Mouse (Mus musculus) embryonic facial prominence, embryonic 10.5 days (tissue): ENCODE results near the gene Retreg1. TPM values are rescaled to one million over a fixed set of nuclear protein-coding genes. Genes with fewer than 3 reads are reported as not detected.

ENCODE experiments used
- DNase-seq: peaks from one replicate; pipeline ENCODE4 v3.0.0-alpha.2; 2017; ENCODE audit warnings: low spot score
- H3K27ac ChIP-seq: fragments of 300-500 bp; sonication (generic); replicated peaks from 2 replicates; pipeline ENCODE4 v1.5.1; 2016; ENCODE audit warnings: mild to moderate bottlenecking
- H3K27me3 ChIP-seq: fragments of 300-500 bp; sonication (generic); replicated peaks from 2 replicates; pipeline ENCODE4 v1.6.1; 2016; ENCODE audit warnings: low read depth, mild to moderate bottlenecking; ENCODE audit not compliant: poor library complexity, severe bottlenecking
- H3K36me3 ChIP-seq: fragments of 300-500 bp; sonication (generic); replicated peaks from 2 replicates; pipeline ENCODE4 v1.6.1; 2016; ENCODE audit warnings: mild to moderate bottlenecking, moderate library complexity
- H3K4me1 ChIP-seq: fragments of 300-500 bp; sonication (generic); 2 replicates; pipeline ENCODE4 v1.6.1; 2016
- H3K4me3 ChIP-seq: fragments of 300-500 bp; sonication (generic); 2 replicates; pipeline ENCODE4 v1.5.1; 2016; ENCODE audit warnings: mild to moderate bottlenecking, moderate library complexity
- H3K9me3 ChIP-seq: fragments of 300-500 bp; sonication (generic); 2 replicates; pipeline ENCODE4 v1.6.1; 2016; ENCODE audit warnings: mild to moderate bottlenecking
- WGBS: fragments of 180-500 bp; shearing (Covaris S2); methylation state at CpG from one replicate; pipeline ENCODE4 v1.1.7; 2016; 5-methylcytosine and 5-hydroxymethylcytosine counted together
- polyA plus RNA-seq: library from polyadenylated mRNA; unstranded; fragments of >200 nt; fragmentation: Nextera tagmentation; extraction: Ambion mirVana; gene quantifications from 2 replicates; pipeline ENCODE4 v1.2.1, GENCODE M21; 2016

Retreg1 gene
- polyA plus RNA-seq, 1 experiment from 2014 or later: 2.5 TPM

DNA sequence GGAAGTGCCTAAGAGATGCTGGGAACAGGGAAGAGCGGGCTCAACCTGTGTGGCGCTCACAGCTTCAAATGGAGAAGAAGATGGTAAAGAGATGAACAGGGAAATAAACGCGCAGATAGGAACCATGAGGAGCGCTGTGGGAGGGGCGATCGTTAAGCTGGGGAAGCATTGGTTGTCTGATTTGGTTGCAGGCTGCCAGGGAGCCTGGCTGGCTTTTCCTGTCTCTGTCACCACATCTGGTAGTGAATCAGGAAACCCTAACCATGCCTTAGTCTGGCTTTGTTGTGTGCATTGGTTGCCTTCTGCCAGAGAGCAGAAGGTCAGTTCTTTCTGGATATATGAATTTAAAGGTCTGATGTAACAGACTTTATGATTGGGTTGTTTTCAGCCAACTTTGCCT, 28.5 kb downstream of the Retreg1 start:
- H3K9me3 ChIP-seq: no peaks in the 10 kb centered on the region
- peaks cover 14% of the 10 kb centered on the region for H3K4me1 ChIP-seq
- WGBS: 92% methylated on average over 7 of the region's 7 CpGs
- no peaks in the 10 kb centered on the region for H3K27me3 ChIP-seq
- H3K36me3 ChIP-seq: no peaks in the 10 kb centered on the region
- H3K27ac ChIP-seq: no peak overlapping the region
- no peak for DNase-seq
- H3K4me3 ChIP-seq: no peak overlapping the region

DNA sequence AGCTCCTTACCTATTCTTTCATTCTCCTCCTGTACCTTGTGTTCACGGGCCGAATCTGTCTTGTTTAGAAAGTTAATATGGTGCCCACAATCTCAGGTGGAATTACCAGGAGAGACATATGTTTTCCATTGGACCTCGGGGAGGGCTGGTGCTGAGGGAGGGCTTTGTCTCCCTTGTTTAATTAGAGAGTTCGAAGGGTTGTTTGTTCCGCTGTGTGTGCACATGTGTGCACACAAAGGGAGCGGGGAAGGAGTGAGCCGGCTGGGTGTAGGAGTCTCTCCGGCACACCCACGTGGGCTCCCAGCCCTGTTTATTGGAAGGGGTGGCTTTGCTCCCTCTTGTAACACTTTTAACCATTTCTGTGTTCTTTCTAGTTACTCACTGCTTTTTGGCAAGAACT, 29.1 kb downstream of the Retreg1 start:
- H3K4me3 ChIP-seq: no peak overlapping the region
- DNase-seq: no peak
- no peaks in the 10 kb centered on the region for H3K27me3 ChIP-seq
- 57% methylated on average over 9 of the region's 9 CpGs for WGBS
- H3K27ac ChIP-seq: peak overlapping the region; percentile 35; the same call in 1 of the 2 replicates
- H3K9me3 ChIP-seq: no peaks in the 10 kb centered on the region
- peaks cover 21% of the 10 kb centered on the region for H3K4me1 ChIP-seq
- no peaks in the 10 kb centered on the region for H3K36me3 ChIP-seq

DNA sequence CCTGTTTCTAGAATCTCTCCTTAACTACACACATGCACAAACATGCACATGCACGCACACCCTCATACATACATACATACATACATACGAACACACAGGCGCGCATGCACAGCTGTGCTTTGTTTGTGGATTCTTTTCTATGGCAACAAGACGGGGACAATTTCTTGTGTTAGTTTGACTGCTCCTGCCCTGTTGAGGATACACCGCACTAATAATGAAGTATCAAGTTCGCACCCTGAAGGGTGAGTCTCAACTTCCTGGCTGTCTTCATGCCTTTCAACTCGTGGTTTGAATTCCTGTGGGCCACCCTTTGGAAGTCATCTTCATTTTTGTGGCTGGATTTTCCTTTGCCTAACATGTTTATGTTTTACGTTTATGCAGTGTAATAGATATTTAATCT, 29.7 kb downstream of the Retreg1 start:
- no peak overlapping the region for H3K27ac ChIP-seq
- peaks cover 26% of the 10 kb centered on the region for H3K4me1 ChIP-seq
- no peaks in the 10 kb centered on the region for H3K27me3 ChIP-seq
- no peaks in the 10 kb centered on the region for H3K9me3 ChIP-seq
- WGBS: 81% methylated on average over 9 of the region's 9 CpGs
- no peak for DNase-seq
- H3K36me3 ChIP-seq: no peaks in the 10 kb centered on the region
- H3K4me3 ChIP-seq: no peak overlapping the region

DNA sequence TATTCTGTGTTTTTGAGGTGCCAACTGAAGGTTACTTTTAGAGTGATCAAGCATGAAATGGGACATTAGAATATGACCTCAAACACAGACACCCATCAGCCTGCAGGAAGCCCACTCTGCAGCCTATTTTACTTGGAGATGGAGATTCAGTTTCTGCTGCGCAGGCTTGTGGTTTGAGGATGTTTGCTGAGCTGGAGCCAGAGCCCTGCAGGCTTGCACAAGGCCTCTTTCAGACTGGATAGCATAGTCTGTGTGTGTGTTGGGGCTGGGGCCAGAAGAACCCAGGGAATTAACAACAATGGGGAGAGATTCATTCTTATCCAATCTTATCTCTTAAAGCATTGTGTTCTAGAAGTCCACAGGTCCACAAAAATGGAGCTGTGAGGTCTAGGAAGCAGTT, 30.6 kb downstream of the Retreg1 start:
- DNase-seq: no peak
- no peaks in the 10 kb centered on the region for H3K36me3 ChIP-seq
- peaks cover 31% of the 10 kb centered on the region for H3K4me1 ChIP-seq
- H3K27ac ChIP-seq: no peak overlapping the region
- no peaks in the 10 kb centered on the region for H3K9me3 ChIP-seq
- H3K27me3 ChIP-seq: no peaks in the 10 kb centered on the region
- WGBS: 84% methylated on average over 1 of the region's 1 CpGs
- H3K4me3 ChIP-seq: no peak overlapping the region

DNA sequence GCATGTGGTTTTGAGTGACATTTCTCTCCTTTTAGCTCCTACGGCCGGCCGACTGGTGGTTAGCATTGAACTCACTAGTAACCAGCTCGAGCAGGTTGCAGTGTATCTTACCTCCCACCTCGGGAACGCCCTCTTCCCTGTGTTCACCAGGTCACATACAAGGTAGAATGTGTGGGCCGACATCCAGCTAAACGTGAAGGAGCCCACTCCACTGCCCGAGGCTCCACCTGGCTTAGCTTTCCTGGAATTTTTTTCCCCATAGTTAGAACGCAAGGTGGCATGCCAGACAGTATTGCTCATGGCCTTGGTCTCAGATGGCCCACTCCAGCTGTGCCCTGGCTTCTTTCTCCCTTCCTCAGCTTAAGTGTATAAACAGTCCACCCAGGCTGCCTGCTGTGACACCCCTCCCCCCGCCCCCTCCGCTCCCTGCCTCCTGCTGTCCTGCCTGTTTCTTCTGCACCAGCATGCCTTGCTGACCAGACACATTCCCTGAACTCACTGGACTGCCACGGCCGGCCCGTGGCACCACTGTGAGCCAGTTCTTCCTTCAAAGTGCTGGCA, 33.7 kb downstream of the Retreg1 start:
- H3K4me1 ChIP-seq: peaks cover 31% of the 10 kb centered on the region
- H3K27me3 ChIP-seq: no peaks in the 10 kb centered on the region
- WGBS: 51% methylated on average over 15 of the region's 15 CpGs
- DNase-seq: no peak
- H3K36me3 ChIP-seq: no peaks in the 10 kb centered on the region
- H3K4me3 ChIP-seq: no peak overlapping the region
- H3K9me3 ChIP-seq: no peaks in the 10 kb centered on the region
- H3K27ac ChIP-seq: no peak overlapping the region

DNA sequence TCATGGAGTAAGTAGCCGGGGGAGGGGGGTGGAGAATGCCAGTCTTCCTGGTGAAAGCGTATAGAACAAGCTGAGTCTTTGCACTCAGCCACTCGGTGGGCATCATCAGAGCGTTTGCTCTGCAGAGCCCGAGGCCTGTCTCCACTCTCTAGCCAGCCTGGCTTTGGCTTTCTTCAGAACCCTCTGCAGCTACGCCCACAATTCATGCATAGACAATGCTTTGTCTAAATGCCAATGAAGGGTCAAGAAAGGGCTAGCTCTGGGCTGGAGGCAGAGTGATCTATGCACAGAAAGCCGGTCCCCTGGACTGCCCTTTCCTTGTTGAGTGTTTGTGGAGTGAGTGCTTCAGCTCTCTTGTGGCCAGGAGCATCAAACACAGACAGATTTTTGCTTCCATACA, 34.8 kb downstream of the Retreg1 start:
- Histone ChIP-seq H3K27me3 (no peaks in the 10 kb centered on the region), H3K4me3 (no peak overlapping the region), H3K4me1 (peaks cover 22% of the 10 kb centered on the region), H3K9me3 (no peaks in the 10 kb centered on the region), H3K27ac (no peak overlapping the region; the same call in 1 of the 2 replicates), H3K36me3 (no peaks in the 10 kb centered on the region)
- WGBS: 37% methylated on average over 7 of the region's 7 CpGs
- DNase-seq: no peak

DNA sequence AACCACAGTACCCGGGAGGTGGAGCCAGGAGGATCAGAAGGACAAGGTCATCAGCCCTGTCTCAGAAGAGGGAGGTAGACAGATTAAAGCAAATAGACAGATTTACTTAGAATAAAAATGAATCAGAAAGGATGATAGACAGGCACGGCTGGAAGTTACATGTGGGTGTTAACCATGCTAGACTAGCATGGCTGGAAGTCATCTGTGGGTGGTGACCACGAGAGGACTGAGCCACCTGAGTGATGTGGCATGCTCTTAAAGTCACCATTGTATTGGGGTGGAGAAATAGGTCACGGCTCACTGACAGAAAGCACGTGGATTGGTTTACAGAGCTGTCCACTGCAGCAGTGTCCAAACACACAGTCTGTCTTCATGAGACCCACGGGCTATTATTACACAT, 36.2 kb downstream of the Retreg1 start:
- Histone ChIP-seq H3K4me1 (peaks cover 21% of the 10 kb centered on the region), H3K9me3 (no peaks in the 10 kb centered on the region), H3K36me3 (no peaks in the 10 kb centered on the region), H3K4me3 (no peak overlapping the region), H3K27ac (no peak overlapping the region), H3K27me3 (no peaks in the 10 kb centered on the region)
- WGBS: 84% methylated on average over 6 of the region's 6 CpGs
- DNase-seq: no peak

DNA sequence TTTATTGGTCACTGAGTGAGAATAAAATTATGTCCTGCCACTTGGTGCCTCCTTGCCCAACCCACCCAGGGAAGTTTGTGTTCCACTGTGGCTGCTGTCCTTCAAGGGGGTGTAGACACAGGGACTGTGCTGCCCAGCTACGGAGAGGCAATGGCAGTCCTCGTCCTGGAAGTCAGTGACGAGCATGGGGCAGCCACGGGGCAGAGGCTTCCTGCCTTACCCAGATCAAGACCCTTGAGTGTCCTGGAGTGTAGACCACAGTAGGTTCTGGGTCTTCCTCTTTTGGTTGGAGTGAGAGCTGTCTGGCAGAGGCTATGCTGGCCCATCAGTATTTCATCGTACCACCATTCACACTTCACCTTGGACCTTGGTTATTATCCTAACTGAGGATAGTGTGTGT, 37.2 kb downstream of the Retreg1 start:
- Histone ChIP-seq H3K9me3 (no peaks in the 10 kb centered on the region), H3K4me1 (peaks cover 21% of the 10 kb centered on the region), H3K4me3 (no peak overlapping the region), H3K27ac (no peak overlapping the region), H3K27me3 (no peaks in the 10 kb centered on the region), H3K36me3 (no peaks in the 10 kb centered on the region)
- DNase-seq: no peak
- WGBS: 82% methylated on average over 5 of the region's 5 CpGs

DNA sequence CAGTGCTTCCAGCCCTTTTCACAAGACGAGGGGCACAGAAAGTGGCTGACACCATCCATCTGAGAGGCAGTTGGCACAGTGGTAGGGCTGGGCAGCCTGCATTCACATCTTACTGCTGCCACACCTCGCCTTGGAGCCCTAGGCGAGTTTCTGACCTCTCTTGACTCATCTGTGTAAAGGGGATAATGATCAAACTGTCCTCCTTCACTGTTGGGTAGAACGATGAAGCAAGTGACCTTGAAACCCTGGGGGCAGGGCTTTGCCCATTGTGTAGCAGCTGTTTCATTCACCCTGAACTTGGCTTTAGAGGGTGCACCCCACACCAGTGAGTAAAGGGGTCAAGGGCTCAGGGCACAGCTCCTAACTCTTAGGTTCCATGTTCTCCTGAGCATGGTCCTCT, 39.0 kb downstream of the Retreg1 start:
- Histone ChIP-seq H3K4me3 (no peak overlapping the region), H3K9me3 (no peaks in the 10 kb centered on the region), H3K27ac (no peak overlapping the region), H3K27me3 (no peaks in the 10 kb centered on the region), H3K4me1 (peaks cover 11% of the 10 kb centered on the region), H3K36me3 (no peaks in the 10 kb centered on the region)
- DNase-seq: no peak
- 66% methylated on average over 4 of the region's 4 CpGs for WGBS

DNA sequence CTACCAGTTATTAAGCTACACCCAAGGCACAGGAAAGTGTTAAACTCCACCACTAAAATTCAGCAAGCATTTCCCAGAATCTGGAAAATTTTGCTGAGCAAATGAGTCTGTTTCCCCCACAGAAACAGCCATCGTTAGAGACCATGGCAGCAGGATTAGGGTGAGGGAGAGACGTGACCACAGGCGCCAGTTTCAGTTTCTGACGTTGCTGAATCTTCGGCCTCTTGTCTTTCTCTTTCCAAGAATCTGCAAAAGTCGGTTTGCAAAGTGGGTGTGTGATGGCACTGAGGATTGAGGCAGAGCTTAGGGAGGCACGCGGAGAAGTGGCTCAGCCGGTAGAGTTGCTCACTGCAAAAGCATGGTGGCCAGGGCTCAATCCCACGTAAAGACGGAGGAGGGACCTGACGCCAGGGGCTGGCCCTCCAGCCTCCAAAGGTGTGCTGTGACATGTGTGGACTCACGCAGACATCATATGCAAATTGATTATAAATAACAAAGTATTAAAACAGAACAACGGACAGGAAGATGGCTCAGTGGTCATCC, 41.5 kb downstream of the Retreg1 start:
- Histone ChIP-seq H3K36me3 (no peaks in the 10 kb centered on the region), H3K9me3 (no peaks in the 10 kb centered on the region), H3K27ac (no peak overlapping the region), H3K27me3 (no peaks in the 10 kb centered on the region), H3K4me3 (no peak overlapping the region), H3K4me1 (no peaks in the 10 kb centered on the region)
- DNase-seq: no peak
- WGBS: 87% methylated on average over 14 of the region's 14 CpGs

DNA sequence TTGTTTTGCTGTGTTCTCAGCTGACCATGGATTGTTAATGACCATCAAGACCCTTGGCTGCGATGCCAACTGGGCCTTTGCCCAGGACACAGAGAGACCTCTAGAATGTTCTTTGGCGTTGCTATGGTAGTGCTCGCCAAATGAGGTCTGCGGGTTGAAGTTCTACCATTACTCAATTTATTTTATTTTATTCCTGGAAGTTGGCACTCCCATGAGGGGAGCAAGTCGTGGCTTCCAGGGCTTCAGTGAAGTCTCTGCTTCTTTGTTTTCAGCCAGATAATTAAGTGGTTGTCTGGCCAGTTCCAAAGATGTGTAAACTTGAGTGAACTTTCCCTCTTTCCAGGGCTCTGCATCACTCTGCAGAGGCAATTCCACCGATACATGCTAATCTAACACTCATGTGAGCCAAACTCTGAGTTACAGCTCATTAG, 43.6 kb downstream of the Retreg1 start:
- no peak for DNase-seq
- 89% methylated on average over 6 of the region's 6 CpGs for WGBS
- no peaks in the 10 kb centered on the region for H3K9me3 ChIP-seq

DNA sequence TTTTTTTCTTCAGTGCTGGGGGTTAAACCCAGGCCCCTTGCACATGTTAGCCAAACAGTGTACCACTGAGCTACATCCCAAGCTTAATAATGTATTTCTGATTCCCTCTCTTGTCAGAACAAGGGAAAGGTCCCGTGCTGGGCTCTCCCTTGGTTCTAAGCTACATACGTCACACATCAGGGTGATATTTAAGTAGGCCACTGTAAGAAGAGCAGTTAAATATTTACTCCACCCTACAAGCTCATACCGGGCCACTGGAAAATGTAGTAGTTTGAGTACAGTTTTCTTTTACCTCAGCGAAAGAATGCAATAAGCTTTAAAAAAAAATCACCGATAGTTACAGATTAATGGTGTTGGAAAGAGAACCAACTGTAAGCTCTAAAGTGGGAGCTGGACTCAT, 46.9 kb downstream of the Retreg1 start:
- Histone ChIP-seq H3K4me1 (no peaks in the 10 kb centered on the region), H3K9me3 (no peaks in the 10 kb centered on the region), H3K36me3 (no peaks in the 10 kb centered on the region), H3K4me3 (no peak overlapping the region), H3K27me3 (no peaks in the 10 kb centered on the region), H3K27ac (no peak overlapping the region)
- no peak for DNase-seq
- 94% methylated on average over 5 of the region's 5 CpGs for WGBS

More for the DNA sequence above, 43.6 kb downstream of the Retreg1 start:
- Histone ChIP-seq H3K27me3 (no peaks in the 10 kb centered on the region), H3K4me1 (no peaks in the 10 kb centered on the region), H3K36me3 (no peaks in the 10 kb centered on the region), H3K27ac (no peak overlapping the region), H3K4me3 (no peak overlapping the region)

DNA sequence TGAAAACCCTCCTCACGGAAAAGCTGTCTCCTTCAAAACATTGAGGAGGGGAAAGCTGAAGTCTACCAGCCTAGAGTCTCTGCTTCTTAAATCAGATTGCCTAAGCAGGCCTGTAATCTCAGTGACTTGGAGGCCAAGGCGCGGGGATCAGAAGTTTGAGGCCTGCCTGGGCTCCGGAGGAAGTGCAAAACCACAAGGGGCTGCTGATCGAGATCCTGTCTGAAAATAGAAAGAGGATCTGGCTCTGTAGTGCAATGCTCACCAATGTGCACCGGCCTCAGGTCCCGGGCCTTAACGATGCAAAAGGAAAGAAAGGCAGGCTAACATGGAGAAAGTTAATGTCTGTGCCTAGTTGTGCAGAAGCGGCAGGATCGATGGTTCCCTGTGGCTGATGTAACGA, 48.6 kb downstream of the Retreg1 start:
- WGBS: 82% methylated on average over 11 of the region's 11 CpGs
- Histone ChIP-seq H3K36me3 (no peaks in the 10 kb centered on the region), H3K27me3 (no peaks in the 10 kb centered on the region), H3K9me3 (no peaks in the 10 kb centered on the region), H3K27ac (no peak overlapping the region), H3K4me3 (no peak overlapping the region), H3K4me1 (no peaks in the 10 kb centered on the region)
- DNase-seq: no peak
